Mouse (Mus musculus): ENCODE measurements around the gene Ccpg1.
A peak's percentile ranks its signal among the peaks of the same experiment; 100 is the strongest.

Gene Ccpg1

DNA sequence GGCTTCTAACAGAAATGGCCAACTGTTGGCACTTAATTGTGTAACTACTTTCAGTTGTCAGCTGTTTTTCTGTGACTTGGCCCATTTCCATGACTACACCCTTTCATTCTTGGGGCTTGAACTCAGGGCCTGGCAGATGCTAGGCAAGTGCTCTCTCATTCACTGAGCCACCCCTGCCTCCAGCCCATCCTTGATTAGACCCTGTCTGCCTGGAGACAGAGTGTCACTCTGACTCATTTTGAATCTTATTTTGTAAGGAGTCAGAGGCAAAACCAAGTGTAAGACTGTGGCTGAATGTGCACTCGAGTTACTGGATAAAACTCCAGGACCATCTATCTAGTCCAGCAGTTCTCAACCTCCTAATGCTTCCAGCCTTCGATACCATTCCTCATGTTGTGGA is 62.7 kb downstream of the Ccpg1 start:
- DNase-seq = no peak

DNA sequence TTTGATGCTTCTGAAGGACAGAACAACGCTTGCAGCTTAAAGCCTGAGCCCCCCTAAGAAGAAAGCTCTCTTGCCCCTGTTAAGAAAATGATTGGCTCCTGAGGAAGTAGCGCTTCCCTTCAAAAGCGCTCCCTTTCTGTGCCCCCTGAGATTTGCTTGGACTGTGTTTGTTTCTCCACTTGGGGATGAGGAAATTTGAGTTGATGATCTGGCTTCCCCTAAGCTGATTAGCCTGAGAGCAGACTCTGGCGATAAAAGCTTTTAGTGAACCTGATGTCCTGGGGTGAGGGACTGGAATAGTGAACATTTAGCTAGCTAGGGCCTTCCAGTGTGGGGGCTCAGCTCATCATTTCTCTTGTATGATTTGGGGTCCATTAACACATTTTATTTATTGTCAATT is 63.7 kb downstream of the Ccpg1 start:
- no peak for DNase-seq

DNA sequence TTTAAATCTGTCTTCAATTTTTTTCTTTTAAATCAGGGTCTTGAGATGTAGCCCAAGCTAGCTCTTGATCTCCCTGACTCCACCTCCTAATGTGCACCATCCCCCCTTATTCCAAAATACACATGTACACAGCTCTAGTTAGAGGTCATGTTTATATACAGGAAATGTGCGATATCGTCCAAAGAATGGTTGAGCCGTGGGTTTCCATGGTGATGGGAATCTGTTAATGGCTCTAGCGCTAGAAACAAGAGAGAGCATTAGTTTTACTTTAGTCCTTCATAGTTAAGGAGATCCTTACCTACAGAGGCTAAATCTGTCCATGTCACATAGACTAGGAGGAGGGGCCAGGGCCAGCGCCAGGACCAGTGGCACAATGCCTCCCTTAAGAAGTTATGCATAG is 64.6 kb downstream of the Ccpg1 start:
- no peak for DNase-seq

DNA sequence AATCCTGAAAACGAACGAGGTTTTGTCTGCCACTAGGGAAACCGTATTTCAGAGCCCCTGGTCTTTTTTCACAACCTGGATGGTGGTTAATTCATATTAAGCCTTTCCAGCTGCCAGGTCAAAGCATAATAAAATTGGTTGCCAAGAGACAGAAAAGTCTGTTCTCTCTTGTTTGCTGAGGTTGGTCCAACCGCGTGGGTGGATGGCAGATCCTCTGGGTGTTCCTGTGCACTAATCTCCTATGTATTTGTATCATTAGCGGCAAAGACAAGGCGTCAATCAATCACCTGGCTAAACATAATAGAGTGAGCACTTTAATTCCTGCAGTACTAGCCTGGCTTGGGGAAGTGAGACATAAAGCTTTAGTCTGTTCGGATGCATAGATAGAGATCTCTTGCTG is 65.4 kb downstream of the Ccpg1 start:
- DNase-seq = no peak

DNA sequence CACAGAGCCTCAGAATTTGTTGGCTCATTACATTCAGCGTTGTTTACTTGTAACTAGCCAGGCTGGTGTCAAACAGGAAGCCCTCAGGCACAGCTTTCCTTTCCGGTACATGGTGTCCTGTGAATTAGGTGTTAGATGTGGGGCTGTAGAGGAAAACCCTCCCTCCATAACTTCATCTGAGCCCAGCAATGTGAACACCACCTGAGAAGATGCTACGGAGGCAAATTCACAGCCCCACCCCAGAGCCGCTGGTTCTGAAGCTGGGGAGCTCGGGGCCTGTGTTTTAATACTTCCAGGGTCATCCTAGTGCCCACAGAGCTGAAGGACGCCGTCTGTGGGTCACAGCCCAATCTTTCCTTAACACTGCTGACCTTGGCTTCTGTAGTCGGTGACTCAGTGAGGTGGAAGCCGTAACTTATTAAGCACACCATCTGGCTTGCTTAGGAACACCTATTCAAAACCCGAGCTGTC is 70.2 kb downstream of the Ccpg1 start:
- DNase-seq = peak; percentile 46 to 81

DNA sequence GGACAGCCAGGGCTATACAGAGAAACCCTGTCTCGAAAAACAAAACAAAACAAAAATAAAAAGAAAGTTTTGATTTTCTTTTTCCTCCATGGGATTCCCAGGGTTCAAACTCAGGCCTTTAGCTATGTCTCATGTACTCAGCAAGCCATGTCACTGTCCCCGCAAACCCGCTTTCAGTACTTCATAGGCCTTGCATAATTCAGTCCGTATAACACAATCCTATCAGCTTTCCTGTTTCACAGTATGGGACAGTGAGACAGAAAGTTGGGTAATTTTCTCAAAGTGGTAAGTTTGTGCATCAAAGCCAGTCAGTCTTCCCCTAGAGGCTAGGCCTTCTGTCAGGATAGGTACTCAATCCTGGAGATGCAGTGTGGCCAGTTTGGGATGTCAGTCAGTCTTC is 74.0 kb downstream of the Ccpg1 start:
- DNase-seq = no peak

DNA sequence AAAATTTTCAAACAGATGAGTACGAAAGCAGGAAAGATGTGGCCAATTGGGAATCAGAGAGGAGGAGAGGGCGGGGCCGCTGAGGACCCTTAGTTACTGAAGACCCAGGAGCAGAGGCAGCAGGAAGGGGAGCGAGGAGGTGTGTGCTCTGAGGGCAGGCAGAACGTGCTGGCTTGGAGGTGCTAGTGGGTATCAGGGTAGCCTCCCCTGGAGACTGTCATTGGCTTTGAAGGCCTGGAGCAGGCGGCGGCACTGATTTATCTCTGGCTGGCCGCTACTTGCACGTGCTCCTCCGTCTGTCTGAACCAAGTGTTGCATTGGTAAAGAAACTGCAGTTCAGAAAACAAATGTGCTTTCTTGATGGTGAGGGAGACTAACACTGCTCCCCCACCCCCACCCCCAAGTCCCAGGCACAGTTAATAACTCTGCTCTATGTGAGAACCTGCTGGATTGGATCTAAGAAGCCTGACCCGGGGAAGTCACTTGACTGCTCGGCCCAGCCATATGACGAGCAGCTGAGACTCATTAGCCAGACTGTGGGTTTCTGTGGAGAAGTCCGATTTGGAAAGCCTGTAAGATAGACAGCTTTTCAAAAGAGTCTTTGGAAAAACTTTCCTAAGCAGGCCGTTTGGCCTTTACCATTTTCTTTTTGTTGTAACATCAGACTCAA is 78.5 kb downstream of the Ccpg1 start:
- DNase-seq = peak; percentile 37 to 59

Measured in kidney, postnatal 25 days (tissue).